Mouse (Mus musculus): ENCODE measurements at regions not wholly inside any gene's neighbourhood (a gene's known extent, or its start where the extent isn't known, plus 50 kb on each side); places are given as distances from the start of the nearest gene placed in this dataset.

DNA sequence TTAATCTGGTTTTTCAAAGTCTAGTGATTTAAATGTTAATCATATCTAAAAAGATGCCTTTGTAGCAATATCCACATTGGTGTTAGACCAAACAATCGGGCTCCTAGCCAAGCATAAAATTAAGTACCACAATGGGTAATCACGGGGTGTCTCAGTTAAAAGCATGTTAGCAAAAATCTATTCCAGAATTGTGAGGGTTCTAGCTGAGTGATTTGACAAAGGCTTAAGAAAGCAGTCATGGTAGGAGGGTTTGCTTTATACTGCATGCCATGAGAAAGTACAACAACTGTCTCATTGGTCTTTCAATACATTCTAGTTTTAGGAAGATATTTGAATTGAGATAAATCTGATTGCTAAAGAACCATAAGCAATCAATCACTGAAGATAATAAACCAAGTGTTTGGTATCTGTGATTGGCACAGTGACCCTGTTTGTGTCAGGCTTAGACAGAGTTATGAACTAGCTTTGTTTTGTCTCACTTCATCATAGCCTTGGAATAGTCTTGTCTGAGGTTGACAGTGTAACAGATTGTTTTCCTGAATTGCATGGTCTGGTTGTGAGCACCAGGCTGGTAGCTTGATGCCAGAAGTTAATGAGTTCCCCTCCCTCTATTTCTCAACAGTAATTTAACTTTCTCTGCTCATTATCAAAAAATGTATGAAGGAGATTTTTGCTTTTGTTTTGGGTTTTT, 186.9 kb upstream of the Sema3a start:
- no peak overlapping the region for H3K4me3 ChIP-seq (replicated peaks)
- H3K36me3 ChIP-seq: no peaks in the 10 kb centered on the region
- H3K9ac ChIP-seq: no peak overlapping the region
- no peaks in the 10 kb centered on the region for H3K9me3 ChIP-seq
- no peaks in the 10 kb centered on the region for H3K4me1 ChIP-seq (replicated peaks)
- H3K27me3 ChIP-seq (replicated peaks): no peaks in the 10 kb centered on the region
- whole genome bisulfite sequencing: 81% methylated on average over 2 of the region's 2 CpGs
- no peak overlapping the region for H3K27ac ChIP-seq
- no peak overlapping the region for H3K4me2 ChIP-seq (replicated peaks)
- no peak for ATAC-seq

DNA sequence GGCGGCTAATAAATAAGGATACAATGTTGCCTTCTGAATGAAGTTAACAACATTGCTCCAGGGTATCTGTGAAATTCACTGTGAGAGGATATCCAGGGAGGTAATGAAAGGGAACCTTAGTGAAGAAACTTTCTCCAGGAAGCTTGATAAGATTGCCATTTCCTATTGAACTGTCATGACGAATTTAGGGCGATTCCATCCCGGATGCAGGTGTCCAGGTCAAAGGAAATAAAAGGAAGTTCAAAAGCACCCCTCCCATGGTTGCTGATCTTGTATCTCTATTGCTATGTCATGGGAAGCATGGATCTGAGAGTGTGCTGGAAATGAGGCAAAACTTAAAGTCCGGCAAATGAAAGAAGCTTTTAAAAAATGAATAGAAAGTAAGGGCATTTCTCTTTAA, 180.7 kb upstream of the Sema3a start:
- Histone ChIP-seq H3K27me3 (replicated peaks) (no peaks in the 10 kb centered on the region), H3K4me1 (replicated peaks) (no peaks in the 10 kb centered on the region), H3K36me3 (no peaks in the 10 kb centered on the region), H3K9ac (no peak overlapping the region), H3K4me2 (replicated peaks) (no peak overlapping the region), H3K27ac (no peak overlapping the region), H3K9me3 (no peaks in the 10 kb centered on the region), H3K4me3 (replicated peaks) (no peak overlapping the region)
- 80% methylated on average over 5 of the region's 5 CpGs for WGBS
- no peak for ATAC-seq

DNA sequence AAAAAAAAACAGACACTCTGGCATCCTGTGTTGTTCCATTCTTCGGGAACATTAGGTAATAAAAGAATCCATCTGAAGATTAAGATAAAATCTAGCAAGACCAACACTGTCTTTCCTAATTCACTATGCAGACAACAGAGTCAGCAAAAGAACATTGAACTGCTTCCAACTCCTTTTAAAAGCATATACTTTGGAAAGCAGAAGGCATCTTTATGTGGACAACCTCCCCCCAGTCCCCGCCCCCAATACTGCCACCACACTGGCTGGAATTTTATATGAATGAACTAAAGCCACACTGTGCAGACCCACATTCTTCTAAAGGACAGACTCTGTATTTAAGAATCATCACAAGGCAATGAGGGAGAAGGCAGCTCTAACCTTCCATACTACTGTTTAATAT, 176.7 kb upstream of the Sema3a start:
- 62% methylated on average over 2 of the region's 2 CpGs for WGBS
- H3K9me3 ChIP-seq: no peaks in the 10 kb centered on the region
- no peak for ATAC-seq
- H3K27me3 ChIP-seq (replicated peaks): no peaks in the 10 kb centered on the region
- H3K36me3 ChIP-seq: no peaks in the 10 kb centered on the region
- no peak overlapping the region for H3K4me3 ChIP-seq (replicated peaks)
- H3K27ac ChIP-seq: no peak overlapping the region
- no peaks in the 10 kb centered on the region for H3K4me1 ChIP-seq (replicated peaks)
- H3K4me2 ChIP-seq (replicated peaks): no peak overlapping the region
- H3K9ac ChIP-seq: no peak overlapping the region

DNA sequence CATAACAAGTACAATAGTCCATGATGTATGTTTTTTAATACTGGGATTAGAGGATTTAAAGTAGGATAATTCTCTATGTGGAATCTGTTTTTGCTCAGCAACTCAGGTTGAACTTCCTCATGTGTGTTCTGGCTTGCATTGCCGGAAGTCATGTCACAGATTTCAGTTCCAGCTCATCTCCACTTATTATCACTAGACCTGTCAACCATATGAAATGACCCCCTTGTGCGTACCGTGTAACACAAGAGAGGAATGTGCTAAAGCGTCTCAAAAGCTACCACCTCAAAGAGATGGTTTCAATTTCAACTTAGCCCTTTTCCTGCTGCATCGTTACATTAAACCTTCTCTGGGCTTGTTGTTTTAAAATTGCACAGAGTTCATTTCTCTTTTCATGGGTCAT, 154.2 kb upstream of the Sema3a start:
- ATAC-seq: no peak
- H3K4me1 ChIP-seq (replicated peaks): no peaks in the 10 kb centered on the region
- H3K36me3 ChIP-seq: no peaks in the 10 kb centered on the region
- no peaks in the 10 kb centered on the region for H3K9me3 ChIP-seq
- no peaks in the 10 kb centered on the region for H3K27me3 ChIP-seq (replicated peaks)
- H3K9ac ChIP-seq: no peak overlapping the region
- H3K4me2 ChIP-seq (replicated peaks): no peak overlapping the region
- H3K27ac ChIP-seq: no peak overlapping the region
- WGBS: 76% methylated on average over 5 of the region's 5 CpGs
- no peak overlapping the region for H3K4me3 ChIP-seq (replicated peaks)

DNA sequence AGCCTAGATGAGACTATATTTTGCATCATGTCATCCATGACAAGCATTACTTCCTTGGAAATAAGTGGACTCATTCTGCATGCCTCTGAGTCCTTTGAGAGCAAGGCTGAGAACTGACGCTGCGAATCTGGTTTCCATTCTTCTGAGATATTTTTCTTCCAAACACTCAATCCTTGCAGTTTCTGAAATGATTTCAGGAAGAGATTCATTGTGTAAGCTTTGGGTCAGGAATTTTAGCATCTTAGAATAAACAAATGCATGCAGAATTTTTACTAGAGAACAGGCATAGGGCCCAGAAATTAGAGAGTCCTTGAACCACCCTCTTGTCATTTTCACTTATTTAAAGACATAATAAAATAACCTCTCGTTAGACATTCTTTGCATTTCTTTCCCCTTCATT, 151.5 kb upstream of the Sema3a start:
- Histone ChIP-seq H3K4me1 (replicated peaks) (no peaks in the 10 kb centered on the region), H3K9me3 (no peaks in the 10 kb centered on the region), H3K9ac (no peak overlapping the region), H3K36me3 (no peaks in the 10 kb centered on the region), H3K27ac (no peak overlapping the region), H3K4me2 (replicated peaks) (no peak overlapping the region), H3K27me3 (replicated peaks) (no peaks in the 10 kb centered on the region), H3K4me3 (replicated peaks) (no peak overlapping the region)
- WGBS: 58% methylated on average over 3 of the region's 3 CpGs
- ATAC-seq: no peak

DNA sequence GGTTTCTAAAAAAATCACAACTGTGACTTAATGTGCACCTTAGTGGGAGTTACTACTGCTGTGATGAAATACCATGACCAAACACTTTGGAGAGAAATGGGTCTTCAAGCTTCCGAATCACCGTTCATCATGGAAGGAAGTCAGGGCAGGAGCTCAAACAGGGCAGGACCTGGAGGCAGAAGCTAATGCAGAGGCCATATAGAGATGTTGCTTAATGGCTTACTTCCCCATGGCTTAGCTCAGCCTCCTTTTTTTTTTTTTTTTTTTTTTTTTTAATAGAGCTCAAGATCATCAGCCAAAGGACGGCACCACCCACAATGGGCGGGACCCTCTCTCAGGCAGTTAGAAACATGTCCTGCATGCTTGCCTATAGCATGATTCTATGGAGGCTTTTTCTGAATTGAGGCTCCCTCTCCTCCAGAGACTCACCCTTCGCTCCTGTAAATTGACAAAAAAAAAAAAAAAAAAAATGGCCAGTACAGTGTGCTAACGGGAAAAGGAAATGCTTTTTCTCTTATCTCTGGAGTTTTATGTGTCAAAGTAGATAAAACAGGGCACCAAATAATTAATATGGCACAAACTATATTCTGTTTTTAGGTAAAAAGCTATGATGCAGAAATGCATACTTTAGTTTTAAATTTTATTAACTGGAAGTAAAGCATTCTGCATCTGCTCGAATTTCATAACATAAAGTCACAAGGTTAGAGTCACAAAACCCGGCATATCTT, 149.0 kb upstream of the Sema3a start:
- WGBS: 84% methylated on average over 8 of the region's 8 CpGs

DNA sequence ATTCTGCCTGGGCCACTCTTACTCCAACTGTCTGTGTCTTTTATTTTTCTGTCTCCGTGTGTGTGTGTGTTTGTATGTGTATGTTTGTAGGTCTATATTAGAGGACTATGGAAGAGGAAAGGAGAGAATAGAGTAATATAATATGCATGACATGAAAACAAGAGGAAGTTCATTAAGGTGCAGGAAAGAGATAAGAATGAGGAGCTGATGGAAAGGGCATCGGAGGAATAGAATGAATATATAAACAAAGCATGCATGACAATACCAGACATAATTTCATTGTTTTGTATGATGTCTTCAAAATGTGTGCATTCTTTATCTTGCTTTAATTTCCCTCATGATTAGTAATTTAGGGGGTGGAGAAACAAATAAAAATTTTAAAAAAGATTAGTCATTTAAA, 147.3 kb upstream of the Sema3a start:
- Histone ChIP-seq H3K4me1 (replicated peaks) (no peaks in the 10 kb centered on the region), H3K9me3 (no peaks in the 10 kb centered on the region), H3K27ac (no peak overlapping the region), H3K27me3 (replicated peaks) (no peaks in the 10 kb centered on the region), H3K4me3 (replicated peaks) (no peak overlapping the region), H3K4me2 (replicated peaks) (no peak overlapping the region), H3K9ac (no peak overlapping the region), H3K36me3 (no peaks in the 10 kb centered on the region)
- no peak for ATAC-seq
- 76% methylated on average over 2 of the region's 2 CpGs for WGBS

More for the DNA sequence above, 149.0 kb upstream of the Sema3a start:
- Histone ChIP-seq H3K27me3 (replicated peaks) (no peaks in the 10 kb centered on the region), H3K4me1 (replicated peaks) (no peaks in the 10 kb centered on the region), H3K9me3 (no peaks in the 10 kb centered on the region), H3K4me3 (replicated peaks) (no peak overlapping the region), H3K9ac (no peak overlapping the region), H3K36me3 (no peaks in the 10 kb centered on the region), H3K27ac (no peak overlapping the region), H3K4me2 (replicated peaks) (no peak overlapping the region)
- no peak for ATAC-seq

DNA sequence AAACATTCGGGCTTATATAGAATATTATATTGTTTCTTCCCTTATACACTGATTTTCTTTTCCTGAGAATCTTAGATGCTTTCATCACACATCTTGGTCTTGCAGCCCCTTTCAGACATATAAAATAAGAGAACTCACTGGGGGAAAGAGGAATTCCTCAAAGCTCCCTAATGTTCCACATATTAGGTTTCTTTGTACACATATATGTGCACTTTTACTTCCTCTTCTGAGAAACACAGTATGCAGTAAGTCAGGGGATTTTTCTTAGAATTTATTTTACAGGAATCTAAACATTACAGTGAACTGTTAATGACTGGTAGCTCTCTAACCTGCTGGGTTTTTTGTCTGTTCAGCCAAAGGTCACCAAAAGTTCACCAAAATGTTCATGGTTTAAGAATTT, 131.4 kb upstream of the Sema3a start:
- no peak for ATAC-seq
- Histone ChIP-seq H3K4me3 (replicated peaks) (no peak overlapping the region), H3K9ac (no peak overlapping the region), H3K27ac (no peak overlapping the region), H3K36me3 (no peaks in the 10 kb centered on the region), H3K27me3 (replicated peaks) (no peaks in the 10 kb centered on the region), H3K4me1 (replicated peaks) (no peaks in the 10 kb centered on the region), H3K9me3 (no peaks in the 10 kb centered on the region), H3K4me2 (replicated peaks) (no peak overlapping the region)
- WGBS: 83% methylated on average over 1 of the region's 1 CpGs

DNA sequence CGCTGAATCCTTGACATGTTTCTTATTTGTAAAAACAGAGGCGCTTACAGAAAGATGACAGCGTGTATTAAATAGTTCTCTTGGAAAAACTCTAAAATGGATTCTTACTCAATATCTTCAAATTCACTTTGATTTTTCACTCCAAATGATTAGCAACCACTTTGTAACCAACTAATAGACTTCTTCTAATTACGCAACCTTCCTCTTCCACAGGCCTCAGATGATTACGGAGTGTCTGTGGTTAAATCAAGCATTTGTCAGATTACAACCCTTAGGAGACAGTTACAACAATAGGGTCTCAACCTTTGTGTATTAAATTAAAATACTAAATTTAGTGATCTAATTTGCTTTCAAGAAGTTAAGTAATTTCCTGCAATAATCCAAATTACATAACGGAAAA, 127.8 kb upstream of the Sema3a start:
- no peaks in the 10 kb centered on the region for H3K4me1 ChIP-seq (replicated peaks)
- WGBS: 87% methylated on average over 6 of the region's 6 CpGs
- no peak for ATAC-seq
- no peaks in the 10 kb centered on the region for H3K9me3 ChIP-seq
- no peaks in the 10 kb centered on the region for H3K27me3 ChIP-seq (replicated peaks)
- H3K36me3 ChIP-seq: no peaks in the 10 kb centered on the region
- H3K4me2 ChIP-seq (replicated peaks): no peak overlapping the region
- H3K9ac ChIP-seq: no peak overlapping the region
- no peak overlapping the region for H3K27ac ChIP-seq
- H3K4me3 ChIP-seq (replicated peaks): no peak overlapping the region

DNA sequence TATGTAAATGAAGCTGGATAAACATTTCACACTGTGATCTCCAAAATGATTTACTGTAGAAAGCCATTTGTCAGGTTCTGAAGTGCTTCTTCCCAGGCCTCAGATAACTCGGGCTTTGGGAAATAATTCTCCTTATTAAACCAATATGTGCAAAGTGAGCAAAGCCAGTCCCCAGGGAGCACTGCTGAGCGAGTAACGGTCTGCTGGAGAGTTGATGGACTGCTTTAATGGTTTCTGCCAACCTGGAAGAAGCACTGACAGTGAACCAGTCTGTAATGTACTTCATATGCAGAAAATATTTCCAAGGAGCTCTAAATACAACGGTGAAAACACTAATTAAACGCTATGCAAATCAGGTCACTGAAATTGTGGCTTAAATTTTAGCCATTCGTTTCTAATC, 118.1 kb upstream of the Sema3a start:
- H3K27ac ChIP-seq: no peak overlapping the region
- H3K9me3 ChIP-seq: no peaks in the 10 kb centered on the region
- ATAC-seq: no peak
- H3K4me1 ChIP-seq (replicated peaks): no peaks in the 10 kb centered on the region
- no peak overlapping the region for H3K4me2 ChIP-seq (replicated peaks)
- 73% methylated on average over 6 of the region's 6 CpGs for WGBS
- H3K9ac ChIP-seq: no peak overlapping the region
- H3K36me3 ChIP-seq: no peaks in the 10 kb centered on the region
- no peaks in the 10 kb centered on the region for H3K27me3 ChIP-seq (replicated peaks)
- no peak overlapping the region for H3K4me3 ChIP-seq (replicated peaks)

DNA sequence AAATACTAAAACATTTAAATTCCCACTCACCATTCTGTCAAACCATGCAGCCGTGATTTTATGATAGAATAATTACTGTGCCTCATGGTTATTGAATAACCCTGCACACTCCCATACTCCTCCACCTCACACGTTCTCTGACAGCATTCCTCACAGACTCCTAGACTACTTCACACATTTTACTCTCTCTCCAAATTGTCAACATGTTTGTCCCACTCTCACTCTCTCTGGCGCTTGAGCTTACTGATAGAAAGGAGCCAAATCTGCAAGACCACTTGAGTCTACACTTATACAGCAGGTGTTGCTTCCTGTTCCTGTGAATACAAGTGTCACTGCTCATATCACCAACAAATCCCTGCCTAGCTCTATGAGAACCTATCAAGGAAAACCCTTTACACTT, 102.9 kb upstream of the Sema3a start:
- WGBS: 56% methylated on average over 3 of the region's 3 CpGs
- Histone ChIP-seq H3K36me3 (no peaks in the 10 kb centered on the region), H3K9ac (no peak overlapping the region), H3K27ac (no peak overlapping the region), H3K27me3 (replicated peaks) (no peaks in the 10 kb centered on the region), H3K4me2 (replicated peaks) (no peak overlapping the region), H3K9me3 (no peaks in the 10 kb centered on the region), H3K4me3 (replicated peaks) (no peak overlapping the region), H3K4me1 (replicated peaks) (no peaks in the 10 kb centered on the region)
- no peak for ATAC-seq

DNA sequence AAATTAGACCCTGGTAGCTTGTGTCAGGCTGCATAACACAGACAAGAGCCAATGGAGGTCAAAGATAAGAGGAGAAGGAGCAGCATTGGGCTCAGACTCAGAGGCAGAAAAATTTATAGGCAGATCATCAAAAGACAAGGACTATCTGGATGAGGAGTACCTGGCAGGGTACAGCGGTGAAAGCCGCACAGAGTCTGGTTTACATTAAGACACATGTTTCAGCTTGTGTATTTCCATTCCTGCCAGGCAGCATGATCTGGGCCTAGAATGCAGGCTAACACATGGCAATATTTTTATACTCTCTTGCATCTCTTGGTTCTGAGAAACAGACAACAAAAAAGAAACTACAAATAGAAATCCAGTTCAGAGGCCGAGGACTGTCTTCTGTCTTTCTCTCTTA, 91.9 kb upstream of the Sema3a start:
- Histone ChIP-seq H3K36me3 (no peaks in the 10 kb centered on the region), H3K27me3 (replicated peaks) (no peaks in the 10 kb centered on the region), H3K4me3 (replicated peaks) (no peak overlapping the region), H3K9me3 (no peaks in the 10 kb centered on the region), H3K4me1 (replicated peaks) (no peaks in the 10 kb centered on the region), H3K9ac (no peak overlapping the region), H3K27ac (no peak overlapping the region), H3K4me2 (replicated peaks) (no peak overlapping the region)
- WGBS: 67% methylated on average over 3 of the region's 3 CpGs
- no peak for ATAC-seq

DNA sequence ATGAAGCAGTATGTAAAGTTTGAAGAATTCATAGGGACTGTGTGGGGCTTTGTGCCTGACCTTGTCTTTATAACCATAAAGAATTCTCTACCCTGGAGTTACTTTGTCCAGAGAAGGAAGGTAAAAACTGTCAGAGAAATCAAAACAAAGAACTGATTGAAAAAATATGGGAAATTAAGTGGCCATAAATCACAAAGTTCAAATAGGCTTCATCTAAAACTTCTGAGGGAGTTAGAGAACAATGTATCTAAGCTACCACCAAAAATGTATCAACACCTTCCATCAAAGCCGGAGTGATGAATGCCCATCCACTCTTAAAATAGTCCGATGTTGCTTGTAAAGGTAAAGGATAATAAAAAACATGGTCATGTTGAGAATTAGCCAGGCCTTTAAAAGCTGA, 89.1 kb upstream of the Sema3a start:
- Histone ChIP-seq H3K4me3 (replicated peaks) (no peak overlapping the region), H3K36me3 (no peaks in the 10 kb centered on the region), H3K9ac (no peak overlapping the region), H3K9me3 (no peaks in the 10 kb centered on the region), H3K4me2 (replicated peaks) (no peak overlapping the region), H3K4me1 (replicated peaks) (no peaks in the 10 kb centered on the region), H3K27ac (no peak overlapping the region), H3K27me3 (replicated peaks) (no peaks in the 10 kb centered on the region)
- no peak for ATAC-seq
- WGBS: 75% methylated on average over 2 of the region's 2 CpGs

All from intestine, embryonic 15.5 days (tissue).